Mouse (Mus musculus): ENCODE measurements at regions not wholly inside any gene's neighbourhood (a gene's known extent, or its start where the extent isn't known, plus 50 kb on each side); places are given as distances from the start of the nearest gene placed in this dataset.

DNA sequence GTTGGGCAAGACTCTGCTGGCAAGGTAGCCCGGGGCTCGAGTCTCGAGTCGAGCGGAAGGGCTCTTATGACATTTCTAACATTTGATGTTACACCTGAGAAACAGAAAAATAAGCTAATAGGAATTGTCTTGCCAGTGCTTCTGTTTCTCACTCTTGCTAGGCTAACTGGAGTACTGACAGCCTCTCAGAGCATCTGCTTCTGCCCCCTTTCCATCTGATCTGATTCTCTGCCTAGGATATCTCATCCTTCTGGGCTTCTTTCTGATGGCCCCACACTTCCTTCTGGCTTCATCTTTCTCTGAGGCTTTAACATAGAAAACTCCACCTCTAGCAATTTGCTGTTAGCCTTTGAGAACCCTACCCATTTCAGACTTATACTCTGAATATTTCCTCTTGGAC lies 95.0 kb upstream of the Arhgef9 start:
- no peak for DNase-seq

DNA sequence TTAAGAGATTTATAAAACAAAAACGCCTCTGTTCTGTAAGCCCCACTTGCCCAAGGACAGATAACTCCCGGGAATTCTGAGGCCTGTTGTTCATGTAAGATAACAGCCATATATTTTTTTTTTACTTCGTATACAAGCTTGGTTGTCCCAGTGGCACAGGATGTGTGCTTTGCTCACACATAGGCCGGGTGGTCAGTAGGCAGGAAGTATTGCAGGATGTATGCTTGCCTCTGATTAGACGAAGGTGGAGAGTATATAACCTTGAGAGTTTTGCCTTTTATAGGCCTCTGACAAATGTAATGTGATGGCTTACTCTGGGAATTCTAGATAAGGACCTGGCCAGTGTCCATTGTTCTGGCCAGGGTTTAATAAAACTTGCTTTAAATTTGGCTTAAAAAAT lies 85.4 kb upstream of the Arhgef9 start:
- no peak for DNase-seq

DNA sequence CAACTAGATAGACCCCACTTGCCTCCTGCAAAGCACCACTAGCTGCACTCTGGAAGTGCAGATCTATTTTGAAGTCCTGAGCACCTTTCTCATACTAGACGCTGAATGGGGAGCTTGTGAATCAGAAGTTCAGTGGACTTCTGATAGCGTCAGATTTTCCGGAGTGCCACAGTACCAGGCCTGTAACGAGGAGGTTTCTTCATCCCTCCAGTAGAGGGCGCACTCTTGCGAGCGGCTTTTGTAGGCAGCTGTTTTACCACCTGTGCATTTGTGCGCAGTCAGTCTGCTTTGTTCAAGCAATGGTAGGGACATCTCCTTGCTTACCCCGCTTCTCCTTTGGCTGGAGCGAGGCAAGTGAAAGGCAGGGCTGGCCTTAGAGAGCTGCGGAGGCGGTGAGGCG lies 56.9 kb upstream of the Arhgef9 start:
- peak; percentile 10 to 23 for DNase-seq

Measured in cerebellum, postnatal 14 days (tissue).